Mouse (Mus musculus) C2C12 (cell line): ENCODE measurements around the gene Gnptg.

Experiments used
- CTCF ChIP-seq: IDR thresholded peaks from one replicate; pipeline ENCODE4 v1.5.1; 2011; ENCODE audit not compliant: control insufficient read depth, insufficient read depth, insufficient read length
- MAX ChIP-seq: IDR thresholded peaks from one replicate; pipeline ENCODE4 v1.6.1; 2011; ENCODE audit warnings: mild to moderate bottlenecking, control low read depth
- MYOG ChIP-seq: IDR thresholded peaks from one replicate; pipeline ENCODE4 v1.6.1; 2011; ENCODE audit not compliant: control insufficient read depth, insufficient read length; ENCODE audit errors: extremely low read depth

- TF ChIP-seq MYOG (no peak), CTCF (no peak), MAX (no peak)
Observed at GRCm38 (mm10) chr17:25243131-25243780, 3.3 kb upstream of the Gnptg start.
